Mouse (Mus musculus): ENCODE measurements around the gene Abcf3. TPM values are rescaled to one million over a fixed set of nuclear protein-coding genes. Genes with fewer than 3 reads are reported as not detected.

Gene Abcf3
- polyA plus RNA-seq, 1 experiment = 39.0 TPM

DNA sequence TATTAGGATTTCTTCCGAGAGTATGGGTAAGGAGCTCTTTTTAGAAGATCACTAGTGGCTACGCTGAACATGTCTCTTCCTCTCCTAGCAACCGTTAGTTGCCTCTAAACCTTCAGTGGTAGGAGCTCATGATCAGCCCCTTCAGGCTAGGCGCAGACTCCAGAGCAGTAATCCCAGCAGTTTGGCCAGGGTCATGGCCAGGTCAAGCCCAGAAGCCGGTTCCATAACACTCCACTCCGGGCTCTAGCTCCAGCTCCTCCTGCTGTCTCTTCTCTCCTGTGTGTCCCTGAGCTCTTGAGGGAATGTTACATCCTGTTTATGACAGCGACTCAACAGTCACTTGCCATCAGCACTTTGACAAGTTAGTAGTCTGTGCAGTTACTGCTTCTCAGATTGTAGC is 9.0 kb downstream of the Abcf3 start:
- 70% methylated on average over 7 of the region's 7 CpGs for WGBS
- Histone ChIP-seq H3K27me3 (replicated peaks; ENCODE audit: control insufficient read depth, insufficient read depth, low read length) (no peaks in the 10 kb centered on the region), H3K4me3 (ENCODE audit: insufficient read depth, low read depth, low read length) (no peak overlapping the region), H3K27ac (ENCODE audit: insufficient read depth, low read depth, low read length) (no peak overlapping the region), H3K36me3 (ENCODE audit: control insufficient read depth, insufficient read depth, low read length) (peaks cover 2% of the 10 kb centered on the region; the same call in 1 of the 2 replicates), H3K4me1 (ENCODE audit: control insufficient read depth, insufficient read depth, low read length) (no peaks in the 10 kb centered on the region)
- TF ChIP-seq CTCF (conservative IDR thresholded peaks at IDR 0.05; ENCODE audit: insufficient read depth, insufficient read length, low read depth, low read length) = no peak
- TF ChIP-seq POLR2A (IDR thresholded peaks at IDR 0.05; ENCODE audit: low read depth, low read length) = no peak
- no peak for DNase-seq

- H3K27ac ChIP-seq (ENCODE audit: insufficient read depth, low read depth, low read length) = no peak overlapping the region
- 61% methylated on average over 1 of the region's 1 CpGs for WGBS
- TF ChIP-seq CTCF (conservative IDR thresholded peaks at IDR 0.05; ENCODE audit: insufficient read depth, insufficient read length, low read depth, low read length) (no peak), POLR2A (IDR thresholded peaks at IDR 0.05; ENCODE audit: low read depth, low read length) (no peak)
- H3K4me1 ChIP-seq (ENCODE audit: control insufficient read depth, insufficient read depth, low read length) = no peaks in the 10 kb centered on the region
- no peak overlapping the region for H3K4me3 ChIP-seq (ENCODE audit: insufficient read depth, low read depth, low read length)
- no peak for DNase-seq
- 0 out of 2 replicates have a peak, but pooled peaks cover 1% of the 10 kb centered on the region for H3K36me3 ChIP-seq (ENCODE audit: control insufficient read depth, insufficient read depth, low read length)
- H3K27me3 ChIP-seq (replicated peaks; ENCODE audit: control insufficient read depth, insufficient read depth, low read length) = no peaks in the 10 kb centered on the region
Measured at GRCm38 (mm10) chr16:20565075-20565474, 16.7 kb downstream of the Abcf3 start.

GRCm38 (mm10) chr16:20589366-20589938 is 41.1 kb downstream of the Abcf3 start, which contains the start of gene Vwa5b2:
Gene Vwa5b2, plus strand, starts transcription at chr16:20589471.
- WGBS = 2% methylated on average over 24 of the region's 24 CpGs

DNA sequence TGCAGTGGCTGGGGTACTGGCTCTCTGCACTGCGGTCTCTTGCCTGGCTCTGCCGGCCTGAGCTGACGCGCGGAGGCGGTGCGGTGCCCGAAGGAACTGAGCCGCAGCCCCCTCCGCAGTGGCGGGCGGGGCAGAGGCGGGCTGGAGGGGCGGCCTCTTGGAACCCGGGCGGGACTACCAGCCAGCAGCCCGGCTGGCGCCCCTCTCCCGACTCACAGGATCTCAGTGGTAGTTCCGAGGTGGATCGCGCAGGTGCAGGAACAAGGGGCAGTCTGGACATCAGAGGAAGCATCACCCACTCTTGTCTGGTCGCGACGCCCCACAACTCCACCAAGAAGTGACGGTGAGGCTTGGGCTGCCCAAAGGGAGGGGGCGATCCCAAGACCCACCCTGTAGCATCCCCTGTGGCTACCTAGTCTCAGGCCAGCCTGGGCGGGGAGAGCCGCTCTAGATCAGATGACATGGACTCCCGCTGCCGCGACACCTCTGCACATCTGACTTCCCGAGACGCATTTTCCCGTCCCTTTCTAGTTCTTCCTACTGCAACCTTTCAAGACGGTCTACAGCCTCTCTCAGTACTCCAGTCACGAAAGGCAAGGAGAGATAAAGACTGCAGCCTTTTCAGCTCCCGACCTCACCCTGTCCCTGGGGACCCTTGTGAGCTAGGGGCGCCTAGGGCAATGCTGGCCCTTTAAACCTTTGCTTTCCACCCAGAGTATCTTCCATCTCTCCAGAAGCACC is 41.7 kb downstream of the Abcf3 start:
- Histone ChIP-seq H3K27me3 (replicated peaks; ENCODE audit: control insufficient read depth, insufficient read depth, low read length) (no peaks in the 10 kb centered on the region; the same call in 1 of the 2 replicates), H3K36me3 (ENCODE audit: control insufficient read depth, insufficient read depth, low read length) (no peaks in the 10 kb centered on the region), H3K4me1 (ENCODE audit: control insufficient read depth, insufficient read depth, low read length) (no peaks in the 10 kb centered on the region), H3K4me3 (ENCODE audit: insufficient read depth, low read depth, low read length) (peak overlapping the region; percentile 25; the same call in 1 of the 2 replicates), H3K27ac (ENCODE audit: insufficient read depth, low read depth, low read length) (no peak overlapping the region)
- under 1% methylated on average over 37 of the region's 39 CpGs for WGBS
- TF ChIP-seq POLR2A (IDR thresholded peaks at IDR 0.05; ENCODE audit: low read depth, low read length) (no peak), CTCF (conservative IDR thresholded peaks at IDR 0.05; ENCODE audit: insufficient read depth, insufficient read length, low read depth, low read length) (no peak)
- DNase-seq = no peak

More at GRCm38 (mm10) chr16:20589366-20589938, 41.1 kb downstream of the Abcf3 start, which contains the start of gene Vwa5b2:
- no peak for TF ChIP-seq CTCF (conservative IDR thresholded peaks at IDR 0.05; ENCODE audit: insufficient read depth, insufficient read length, low read depth, low read length)
- no peak for TF ChIP-seq POLR2A (IDR thresholded peaks at IDR 0.05; ENCODE audit: low read depth, low read length)
- no peaks in the 10 kb centered on the region; the same call in 1 of the 2 replicates for H3K27me3 ChIP-seq (replicated peaks; ENCODE audit: control insufficient read depth, insufficient read depth, low read length)
- H3K36me3 ChIP-seq (ENCODE audit: control insufficient read depth, insufficient read depth, low read length) = no peaks in the 10 kb centered on the region
- H3K4me1 ChIP-seq (ENCODE audit: control insufficient read depth, insufficient read depth, low read length) = no peaks in the 10 kb centered on the region
- H3K27ac ChIP-seq (ENCODE audit: insufficient read depth, low read depth, low read length) = no peak within 1 kb of the TSS
- no peak for DNase-seq
- H3K4me3 ChIP-seq (ENCODE audit: insufficient read depth, low read depth, low read length) = peak within 1 kb of the TSS; percentile 25; the same call in 1 of the 2 replicates

- Histone ChIP-seq H3K4me3 (ENCODE audit: insufficient read depth, low read depth, low read length) (peak overlapping the region; percentile 6; the same call in 1 of the 2 replicates), H3K27ac (ENCODE audit: insufficient read depth, low read depth, low read length) (no peak overlapping the region), H3K27me3 (replicated peaks; ENCODE audit: control insufficient read depth, insufficient read depth, low read length) (no peaks in the 10 kb centered on the region; the same call in 1 of the 2 replicates), H3K36me3 (ENCODE audit: control insufficient read depth, insufficient read depth, low read length) (no peaks in the 10 kb centered on the region), H3K4me1 (ENCODE audit: control insufficient read depth, insufficient read depth, low read length) (no peaks in the 10 kb centered on the region)
- DNase-seq = peak; percentile 18
- TF ChIP-seq POLR2A (IDR thresholded peaks at IDR 0.05; ENCODE audit: low read depth, low read length) (no peak), CTCF (conservative IDR thresholded peaks at IDR 0.05; ENCODE audit: insufficient read depth, insufficient read length, low read depth, low read length) (no peak)
- under 1% methylated on average over 17 of the region's 17 CpGs for WGBS
Measured at GRCm38 (mm10) chr16:20590680-20591038, 42.3 kb downstream of the Abcf3 start.

DNA sequence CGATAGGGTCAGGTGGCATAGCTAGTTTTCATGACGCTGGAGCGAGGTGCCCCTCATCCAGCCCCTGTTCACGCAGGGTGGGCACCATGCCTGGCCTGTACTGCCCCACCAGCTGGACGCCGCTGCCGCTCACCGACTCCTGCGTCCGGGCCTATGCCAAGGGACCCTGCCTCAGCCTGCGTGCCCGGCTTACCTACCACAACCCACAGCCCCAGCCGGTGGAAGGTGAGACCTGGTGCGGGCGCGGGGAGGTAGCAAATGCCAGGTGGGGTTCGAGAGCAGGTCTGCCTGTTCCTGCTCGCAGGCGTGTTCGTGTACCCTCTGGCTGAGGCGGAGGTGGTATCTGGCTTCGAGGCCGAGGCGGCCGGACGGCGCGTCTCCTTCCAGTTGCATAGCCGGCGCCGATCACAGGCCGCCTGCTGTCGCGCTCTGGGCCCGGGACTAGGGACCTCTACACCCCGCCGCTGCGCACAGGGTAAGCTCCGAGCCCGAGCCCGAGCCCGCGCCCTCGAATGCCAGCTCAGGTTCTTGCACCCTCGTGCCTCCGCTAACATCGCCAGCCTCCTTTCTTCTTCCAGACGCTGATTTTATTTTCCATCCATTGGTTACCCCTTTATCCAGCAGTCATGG is 42.8 kb downstream of the Abcf3 start:
- H3K27me3 ChIP-seq (replicated peaks; ENCODE audit: control insufficient read depth, insufficient read depth, low read length) = no peaks in the 10 kb centered on the region; the same call in 1 of the 2 replicates

More for the DNA sequence above, 42.8 kb downstream of the Abcf3 start:
- 5% methylated on average over 48 of the region's 48 CpGs for WGBS
- Histone ChIP-seq H3K27ac (ENCODE audit: insufficient read depth, low read depth, low read length) (no peak overlapping the region), H3K36me3 (ENCODE audit: control insufficient read depth, insufficient read depth, low read length) (no peaks in the 10 kb centered on the region), H3K4me1 (ENCODE audit: control insufficient read depth, insufficient read depth, low read length) (no peaks in the 10 kb centered on the region), H3K4me3 (ENCODE audit: insufficient read depth, low read depth, low read length) (no peak overlapping the region)
- no peak for TF ChIP-seq CTCF (conservative IDR thresholded peaks at IDR 0.05; ENCODE audit: insufficient read depth, insufficient read length, low read depth, low read length)
- DNase-seq = no peak

Data from kidney, adult 2 months (tissue).